Mouse (Mus musculus): ENCODE data around the gene Cyp2c23. TPM values are rescaled to one million over a fixed set of nuclear protein-coding genes. Genes with fewer than 3 reads are reported as not detected.

Gene Cyp2c23
- polyA plus RNA-seq, 1 experiment from 2014 or later, result not detected

- DNase-seq (ENCODE audit: low spot score) (no peak), ATAC-seq (ENCODE audit: insufficient read depth, low FRiP score, low TSS enrichment) (no peak)
- Histone ChIP-seq H3K4me3 (ENCODE audit: low read depth, low read length) (no peak overlapping the region), H3K4me2 (ENCODE audit: low read depth) (no peak overlapping the region), H3K27ac (ENCODE audit: low read depth, low read length) (no peak overlapping the region), H3K4me1 (ENCODE audit: control insufficient read depth, insufficient read depth, low read length) (no peaks in the 10 kb centered on the region), H3K9me3 (ENCODE audit: control insufficient read depth, low read length) (no peaks in the 10 kb centered on the region), H3K9ac (ENCODE audit: low read length) (no peak overlapping the region), H3K27me3 (ENCODE audit: control insufficient read depth, insufficient read depth, low read length) (no peaks in the 10 kb centered on the region), H3K36me3 (ENCODE audit: control insufficient read depth, insufficient read depth, low read length) (no peaks in the 10 kb centered on the region)
- WGBS, result 60% methylated on average over 5 of the region's 5 CpGs
Observed at GRCm38 (mm10) chr19:43955266-43955665, 73.7 kb downstream of the Cyp2c23 start.

Other genes with a start within 250 kb of the Cyp2c23 start
- 0.16 TPM in 1 of 2 replicates, not detected in the other for gene Abcc2, start 247.0 kb downstream of the Cyp2c23 start, polyA plus RNA-seq (2014; fragmentation: Nextera tagmentation; extraction: Ambion mirVana)
- gene Dnmbp, start 89.0 kb downstream of the Cyp2c23 start, polyA plus RNA-seq (2014; fragmentation: Nextera tagmentation; extraction: Ambion mirVana), result 15.7 and 15.8 TPM in 2 replicates
- gene Cpn1, start 42.7 kb downstream of the Cyp2c23 start, polyA plus RNA-seq (2014; fragmentation: Nextera tagmentation; extraction: Ambion mirVana), result 0.12 and 0.38 TPM in 2 replicates
- gene Erlin1, start 40.6 kb upstream of the Cyp2c23 start, polyA plus RNA-seq (2014; fragmentation: Nextera tagmentation; extraction: Ambion mirVana), result 18.7 and 19.1 TPM in 2 replicates
- gene Chuk, start 78.3 kb upstream of the Cyp2c23 start, polyA plus RNA-seq (2014; fragmentation: Nextera tagmentation; extraction: Ambion mirVana), result 48.0 and 50.4 TPM in 2 replicates
- gene Cwf19l1, start 106.7 kb upstream of the Cyp2c23 start, polyA plus RNA-seq (2014; fragmentation: Nextera tagmentation; extraction: Ambion mirVana), result 36.5 and 38.6 TPM in 2 replicates
- gene Bloc1s2, start 117.2 kb upstream of the Cyp2c23 start, polyA plus RNA-seq (2014; fragmentation: Nextera tagmentation; extraction: Ambion mirVana), result 115 and 118 TPM in 2 replicates
- gene Pkd2l1, start 163.2 kb upstream of the Cyp2c23 start, polyA plus RNA-seq (2014; fragmentation: Nextera tagmentation; extraction: Ambion mirVana), result 1.2 and 1.3 TPM in 2 replicates
- 0.53 and 0.76 TPM in 2 replicates for gene Scd3, start 174.1 kb upstream of the Cyp2c23 start, polyA plus RNA-seq (2014; fragmentation: Nextera tagmentation; extraction: Ambion mirVana)

Data from neural tube, embryonic 11.5 days (tissue).